Mouse (Mus musculus) embryonic stem cell, embryonic (primary cell): ENCODE data around the gene Ccnl2.

Experiments
- CTCF ChIA-PET, 4 experiments: fragments of 300-600 bp in 2 of 4; fragments of 350-600 bp in 2 of 4; sonication (Branson Sonifier 250); formaldehyde crosslinking; loops; one replicate each; lab custom pipeline; 2022; ENCODE audit warnings: inconsistent platforms in 2 of 4; lab: Charles Lee
- POLR2A ChIA-PET, 4 experiments: fragments of 300-600 bp in 2 of 4; fragments of 350-600 bp in 2 of 4; sonication (Branson Sonifier 250); formaldehyde crosslinking; loops; one replicate each; lab custom pipeline; 2022; ENCODE audit warnings: antibody characterized with exemption in 4 of 4, inconsistent platforms in 1 of 4; lab: Charles Lee

Ccnl2 gene

GRCm38 (mm10) chr4:155812665-155813181 lies 434 bp downstream of the Ccnl2 start:
- POLR2A ChIA-PET = interaction anchor here (0.6 to 17.8 kb wide), 31 partner anchors 9 to 356 kb away, joined by 3 to 236 read pairs (median 4); partner anchors contain the start of genes Mrpl20 (in 3 of the 4), Mxra8 (in 2 of the 4), Atad3a (in 1 of the 4) and Aurkaip1 (in 1 of the 4)
- CTCF ChIA-PET = interaction anchor here in 2 of 4 experiments (1.6 to 1.9 kb wide), 2 partner anchors 10 kb away, joined by 3 to 5 read pairs; partner anchors contain the start of gene Mrpl20 (in 1 of the 2)

GRCm38 (mm10) chr4:155817533-155817932 lies 5.2 kb downstream of the Ccnl2 start:
- ChIA-PET CTCF (no interaction called here), POLR2A (interaction anchor here in 2 of 4 experiments (1.0 to 17.8 kb wide), 6 partner anchors 9 to 193 kb away, joined by 3 to 236 read pairs (median 3); partner anchors contain the start of genes Aurkaip1 (in 1 of the 2) and Mrpl20 (in 1 of the 2))

- ChIA-PET POLR2A (interaction anchor here in 2 of 4 experiments (0.6 to 12.6 kb wide), 4 partner anchors 10 to 271 kb away, joined by 3 to 236 read pairs (median 9); partner anchors contain the start of genes Aurkaip1 (in 1 of the 2), Ccnl2 (in 1 of the 2) and Mrpl20 (in 1 of the 2)), CTCF (interaction anchor here in 2 of 4 experiments (0.6 to 0.8 kb wide), 6 partner anchors 13 to 485 kb away, joined by 3 to 13 read pairs (median 4); no protein-coding TSS in a partner anchor)
These were observed 8.7 kb downstream of the Ccnl2 start for GRCm38 (mm10) chr4:155821025-155821424.

GRCm38 (mm10) chr4:155823443-155823842 lies 11.2 kb downstream of the Ccnl2 start:
- CTCF ChIA-PET = interaction anchor here in 2 of 4 experiments (0.5 to 2.2 kb wide), 3 partner anchors 10 to 81 kb away, joined by 4 to 6 read pairs (median 5); partner anchors contain the start of gene Ccnl2 (in 1 of the 2)

GRCm38 (mm10) chr4:155829866-155830265 lies 17.6 kb downstream of the Ccnl2 start:
- ChIA-PET CTCF (no interaction called here), POLR2A (interaction anchor here in 1 of 4 experiments (1.2 to 12.6 kb wide), 5 partner anchors 8 to 126 kb away, joined by 4 to 236 read pairs (median 15); partner anchors contain the start of genes Ccnl2, Mrpl20 and Ssu72)

More at GRCm38 (mm10) chr4:155823443-155823842, 11.2 kb downstream of the Ccnl2 start:
- POLR2A ChIA-PET = interaction anchor here in 3 of 4 experiments (0.6 to 12.6 kb wide), 14 partner anchors 10 to 222 kb away, joined by 3 to 236 read pairs (median 5); partner anchors contain the start of genes Ccnl2 (in 2 of the 3), Acap3 (in 1 of the 3), Mrpl20 (in 1 of the 3) and Mxra8 (in 1 of the 3)

- POLR2A ChIA-PET = interaction anchor here in 1 of 4 experiments (1.2 to 12.6 kb wide), 5 partner anchors 9 to 127 kb away, joined by 4 to 236 read pairs (median 15); partner anchors contain the start of genes Ccnl2, Mrpl20 and Ssu72
These were observed 18.3 kb downstream of the Ccnl2 start for GRCm38 (mm10) chr4:155830596-155830995.

GRCm38 (mm10) chr4:155831205-155831766 lies 19.0 kb downstream of the Ccnl2 start, which contains the start of gene Aurkaip1:
Aurkaip1 (plus strand) TSS chr4:155831272.
- ChIA-PET POLR2A (interaction anchor here in 3 of 4 experiments (0.6 to 12.6 kb wide), 21 partner anchors 9 to 373 kb away, joined by 3 to 236 read pairs (median 4); partner anchors contain the start of genes Ccnl2 (in 2 of the 3), Mrpl20 (in 2 of the 3), 9430015G10Rik (in 1 of the 3) and Acap3 (in 1 of the 3)), CTCF (interaction anchor here in 3 of 4 experiments (0.6 to 1.8 kb wide), 6 partner anchors 10 to 318 kb away, joined by 3 to 8 read pairs (median 4); partner anchors contain the start of gene Mrpl20 (in 1 of the 3))

More at GRCm38 (mm10) chr4:155830596-155830995, 18.3 kb downstream of the Ccnl2 start:
- CTCF ChIA-PET = interaction anchor here in 2 of 4 experiments (0.5 to 0.6 kb wide), 2 partner anchors 33 to 201 kb away, joined by 3 to 7 read pairs; no protein-coding TSS in a partner anchor

GRCm38 (mm10) chr4:155831831-155832230 lies 19.5 kb downstream of the Ccnl2 start:
- ChIA-PET CTCF (interaction anchor here in 3 of 4 experiments (0.6 to 1.8 kb wide), 5 partner anchors 10 to 319 kb away, joined by 3 to 8 read pairs (median 4); partner anchors contain the start of gene Mrpl20 (in 1 of the 3)), POLR2A (interaction anchor here in 3 of 4 experiments (0.6 to 12.6 kb wide), 20 partner anchors 9 to 372 kb away, joined by 3 to 236 read pairs (median 4); partner anchors contain the start of genes Ccnl2 (in 2 of the 3), Mrpl20 (in 2 of the 3), 9430015G10Rik (in 1 of the 3) and Acap3 (in 1 of the 3))

GRCm38 (mm10) chr4:155832321-155832720 lies 20.0 kb downstream of the Ccnl2 start:
- POLR2A ChIA-PET = interaction anchor here in 3 of 4 experiments (0.9 to 12.6 kb wide), 13 partner anchors 8 to 115 kb away, joined by 3 to 236 read pairs (median 6); partner anchors contain the start of genes Ccnl2 (in 2 of the 3), Acap3 (in 1 of the 3), Cptp (in 1 of the 3) and Ints11 (in 1 of the 3)

GRCm38 (mm10) chr4:155833234-155833633 lies 20.9 kb downstream of the Ccnl2 start:
- CTCF ChIA-PET = interaction anchor here in 3 of 4 experiments (0.6 to 1.6 kb wide), 35 partner anchors 8 to 276 kb away, joined by 3 to 13 read pairs (median 4); partner anchors contain the start of genes 9430015G10Rik (in 1 of the 3), Acap3 (in 1 of the 3), Cptp (in 1 of the 3) and Dvl1 (in 1 of the 3)
- POLR2A ChIA-PET = interaction anchor here in 3 of 4 experiments (0.7 to 4.2 kb wide), 32 partner anchors 8 to 402 kb away, joined by 3 to 19 read pairs (median 4); partner anchors contain the start of genes Acap3 (in 2 of the 3), Ccnl2 (in 2 of the 3), Dvl1 (in 2 of the 3) and Pusl1 (in 2 of the 3)

More at GRCm38 (mm10) chr4:155832321-155832720, 20.0 kb downstream of the Ccnl2 start:
- CTCF ChIA-PET = interaction anchor here in 2 of 4 experiments (0.9 to 1.8 kb wide), 4 partner anchors 9 to 30 kb away, joined by 3 to 8 read pairs (median 4); partner anchors contain the start of gene Mrpl20 (in 1 of the 2)

GRCm38 (mm10) chr4:155833836-155834235 lies 21.5 kb downstream of the Ccnl2 start:
- POLR2A ChIA-PET = interaction anchor here (0.6 to 4.2 kb wide), 38 partner anchors 8 to 585 kb away, joined by 3 to 19 read pairs (median 4); partner anchors contain the start of genes Acap3 (in 2 of the 4), Ccnl2 (in 2 of the 4), Dvl1 (in 2 of the 4) and Pusl1 (in 2 of the 4)
- CTCF ChIA-PET = interaction anchor here (0.5 to 1.6 kb wide), 46 partner anchors 8 to 276 kb away, joined by 3 to 13 read pairs (median 4); partner anchors contain the start of genes Mrpl20 (in 2 of the 4), 9430015G10Rik (in 1 of the 4), Acap3 (in 1 of the 4) and Cptp (in 1 of the 4)

GRCm38 (mm10) chr4:155837404-155838010 lies 25.2 kb downstream of the Ccnl2 start:
- ChIA-PET CTCF (no interaction called here), POLR2A (interaction anchor here in 1 of 4 experiments (0.7 kb wide), 1 partner anchor 10 kb away, joined by 11 read pairs; no protein-coding TSS in a partner anchor)

GRCm38 (mm10) chr4:155838187-155839153 lies 26.2 kb downstream of the Ccnl2 start:
- POLR2A ChIA-PET = interaction anchor here in 2 of 4 experiments (0.7 to 2.0 kb wide), 10 partner anchors 9 to 354 kb away, joined by 3 to 7 read pairs (median 4); partner anchors contain the start of genes Ccnl2 (in 2 of the 2), B3galt6 (in 1 of the 2), Cptp (in 1 of the 2) and Ints11 (in 1 of the 2)
- CTCF ChIA-PET = interaction anchor here in 1 of 4 experiments (1.2 to 1.7 kb wide), 2 partner anchors 66 to 116 kb away, joined by 3 read pairs; no protein-coding TSS in a partner anchor

- ChIA-PET CTCF (interaction anchor here in 1 of 4 experiments (1.2 to 1.7 kb wide), 2 partner anchors 65 to 117 kb away, joined by 3 read pairs; no protein-coding TSS in a partner anchor), POLR2A (interaction anchor here (0.7 to 2.1 kb wide), 15 partner anchors 8 to 353 kb away, joined by 3 to 12 read pairs (median 4); partner anchors contain the start of genes Ccnl2 (in 2 of the 4), Aurkaip1 (in 1 of the 4), B3galt6 (in 1 of the 4) and C1qtnf12 (in 1 of the 4))
These were observed 27.2 kb downstream of the Ccnl2 start, which contains the start of gene Mxra8 for GRCm38 (mm10) chr4:155839483-155839910. Mxra8 (plus strand) TSS chr4:155839680.
